Mouse (Mus musculus): ENCODE data around the gene Ccdc189. TPM values are rescaled to one million over a fixed set of nuclear protein-coding genes. Genes with fewer than 3 reads are reported as not detected.
"Not testable (repeated sequence)": the region's sequence is repeated elsewhere in the genome, so short reads cannot be mapped to it uniquely, and the experiment has no call there.

The Ccdc189 gene
- 1 to 10 TPM; 1.8 to 4.5 TPM for total RNA-seq (2021)
- long read RNA-seq, experiment 1, partial matches to known transcripts = 0 of 6 reads
- long read RNA-seq, experiment 1, other reads (novel, unspliced or antisense) = 3 of 6 reads
- long read RNA-seq, experiment 2, partial matches to known transcripts = 0 of 3 reads
- long read RNA-seq, experiment 2, other reads (novel, unspliced or antisense) = 2 of 3 reads

DNA sequence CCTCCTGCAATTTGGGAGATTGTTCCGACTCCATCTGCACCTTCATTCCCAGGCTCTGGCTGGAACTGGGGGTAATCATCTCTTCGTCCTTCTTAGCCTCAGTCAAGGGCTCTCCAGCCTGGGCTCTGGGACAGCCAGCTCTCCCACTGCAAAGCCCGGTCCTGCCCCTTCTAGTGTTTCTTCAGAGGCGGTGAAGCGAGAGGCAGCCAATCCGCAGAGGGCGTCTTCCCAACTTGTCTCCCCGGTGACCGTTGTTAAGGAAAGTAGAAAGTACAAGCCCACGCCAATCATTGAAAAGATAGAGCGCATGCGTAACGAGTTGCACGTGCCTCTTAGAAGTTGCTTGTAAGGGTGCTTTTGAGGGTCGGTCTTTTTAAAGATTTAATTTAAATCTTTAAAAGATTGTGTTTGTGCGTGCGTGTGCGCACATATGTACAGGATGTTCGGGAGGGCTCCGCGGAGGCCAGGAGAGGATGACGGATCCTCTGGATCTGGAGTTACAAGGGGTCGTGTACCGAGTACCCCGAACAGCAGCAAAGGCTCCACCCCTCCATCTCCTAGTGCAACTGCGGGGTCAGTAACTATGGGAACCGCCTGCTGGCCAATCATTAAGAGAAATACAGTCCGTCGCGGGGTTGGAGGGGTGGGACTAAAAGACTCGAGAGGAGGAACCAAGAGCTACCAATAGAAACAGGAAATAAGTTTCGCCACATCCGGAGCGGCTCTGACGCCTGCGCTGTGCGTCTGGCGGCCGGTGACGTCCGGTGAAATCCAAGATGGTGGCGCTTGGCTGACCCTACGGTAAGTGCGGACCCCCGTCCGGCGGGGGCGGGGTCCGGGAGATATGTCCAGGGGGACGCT is at the start of gene Ccdc189, which contains the start of gene Rnf40:
TSS of gene Ccdc189 (minus strand) at position 585 of the 861 bp plus-strand sequence.
TSS of gene Rnf40 (plus strand) at position 757 of the 861 bp plus-strand sequence.
- DNase-seq = peak; percentile 92
- intact Hi-C loops (cut with DNase I; ENCODE audit: low total_unique reads) = no loop called here

DNA sequence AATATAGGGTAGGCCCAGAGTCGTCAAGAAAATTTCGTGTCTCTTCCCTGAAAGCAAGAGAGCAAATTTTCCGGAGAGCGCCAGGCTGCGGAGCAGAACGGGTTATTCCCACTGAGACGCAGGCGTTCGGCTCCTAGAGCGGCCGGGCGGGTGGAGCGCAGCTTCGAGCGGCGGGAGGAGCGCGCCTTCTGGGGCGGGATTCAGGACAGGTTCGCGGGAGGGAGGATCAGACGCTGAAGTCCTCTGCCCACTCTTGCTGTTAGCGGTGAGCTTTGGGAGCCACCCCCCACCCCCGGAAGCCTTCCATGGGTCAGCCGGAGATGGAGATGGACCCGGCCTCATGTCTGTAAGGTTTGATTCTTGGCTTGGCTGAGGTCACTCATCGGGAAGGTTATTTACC is 48.6 kb upstream of the Ccdc189 start:
- intact Hi-C loops (cut with DNase I; ENCODE audit: low total_unique reads) = no loop called here
- peak; percentile 86 for DNase-seq

GRCm38 (mm10) chr7:127631416-127631815 is 43.0 kb upstream of the Ccdc189 start:
- intact Hi-C loops (cut with DNase I; ENCODE audit: low total_unique reads) = no loop called here
- no peak for DNase-seq

DNA sequence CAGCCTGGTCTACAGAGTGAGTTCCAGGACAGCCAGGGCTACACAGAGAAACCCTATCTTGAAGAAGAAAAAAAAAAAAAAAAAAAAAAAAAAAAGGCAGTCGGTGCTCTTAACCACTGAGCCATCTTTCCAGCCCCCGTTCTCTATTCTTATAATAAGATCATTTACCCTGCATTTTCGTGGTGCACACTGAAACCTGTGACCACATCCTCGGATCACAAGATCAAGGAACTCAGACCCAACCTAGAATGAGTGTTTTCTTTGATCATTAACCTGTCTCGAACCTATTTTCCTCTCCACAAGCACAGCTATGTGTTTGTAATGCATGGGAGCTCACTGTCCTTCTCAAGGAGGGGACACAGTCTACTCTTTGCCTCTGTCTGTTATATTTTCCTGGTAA is 40.3 kb upstream of the Ccdc189 start:
- intact Hi-C loops (cut with DNase I; ENCODE audit: low total_unique reads) = no loop called here
- DNase-seq = no peak

DNA sequence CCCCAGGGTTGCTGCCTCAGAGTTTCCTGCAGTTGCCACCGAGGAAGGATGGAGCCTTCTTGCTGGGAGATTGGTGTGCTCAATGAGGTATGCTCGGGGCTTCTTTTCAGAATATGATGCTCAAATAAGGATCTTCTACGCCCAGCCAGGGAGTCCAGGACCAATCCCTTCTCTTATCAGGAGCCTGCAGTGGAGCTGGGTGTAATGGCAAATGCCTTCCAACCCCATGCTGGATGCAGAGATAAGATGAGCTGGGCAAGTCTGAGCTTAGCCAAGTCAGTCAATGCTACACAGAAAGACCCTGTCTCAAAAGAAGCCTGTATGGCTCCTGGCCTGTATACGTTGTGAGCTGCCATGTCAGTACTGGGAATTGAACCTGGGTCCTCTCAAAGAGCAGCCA is 38.1 kb upstream of the Ccdc189 start:
- intact Hi-C loops (cut with DNase I; ENCODE audit: low total_unique reads) = no loop called here
- no peak for DNase-seq

GRCm38 (mm10) chr7:127626039-127626438 is 37.6 kb upstream of the Ccdc189 start:
- DNase-seq = no peak
- intact Hi-C loops (cut with DNase I; ENCODE audit: low total_unique reads) = no loop called here

- intact Hi-C loops (cut with DNase I; ENCODE audit: low total_unique reads) = not testable (repeated sequence)
Observed at GRCm38 (mm10) chr7:127618402-127618801, 30.0 kb upstream of the Ccdc189 start.

DNA sequence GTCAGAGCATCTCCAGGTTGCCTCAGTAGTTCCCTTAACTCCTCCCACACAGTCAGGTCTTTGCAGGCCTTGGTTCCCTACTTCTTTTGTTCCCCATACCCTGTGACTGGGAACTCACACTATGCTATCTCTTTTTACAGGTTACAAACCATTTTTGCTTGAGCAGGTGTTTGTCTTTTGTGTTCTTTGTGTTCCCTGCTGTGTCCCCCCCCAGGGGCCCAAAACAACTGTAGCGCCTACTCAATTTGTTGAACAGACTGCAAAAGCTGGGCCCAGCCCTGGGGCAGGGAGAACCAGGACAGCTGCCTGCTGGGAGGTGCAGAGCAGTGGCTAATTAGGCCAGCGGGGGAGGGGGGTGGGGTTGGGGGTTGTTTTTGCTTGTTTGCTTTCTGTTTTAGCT is 29.6 kb upstream of the Ccdc189 start:
- no peak for DNase-seq
- intact Hi-C loops (cut with DNase I; ENCODE audit: low total_unique reads) = no loop called here

More at GRCm38 (mm10) chr7:127618402-127618801, 30.0 kb upstream of the Ccdc189 start:
- DNase-seq = not testable (repeated sequence)

DNA sequence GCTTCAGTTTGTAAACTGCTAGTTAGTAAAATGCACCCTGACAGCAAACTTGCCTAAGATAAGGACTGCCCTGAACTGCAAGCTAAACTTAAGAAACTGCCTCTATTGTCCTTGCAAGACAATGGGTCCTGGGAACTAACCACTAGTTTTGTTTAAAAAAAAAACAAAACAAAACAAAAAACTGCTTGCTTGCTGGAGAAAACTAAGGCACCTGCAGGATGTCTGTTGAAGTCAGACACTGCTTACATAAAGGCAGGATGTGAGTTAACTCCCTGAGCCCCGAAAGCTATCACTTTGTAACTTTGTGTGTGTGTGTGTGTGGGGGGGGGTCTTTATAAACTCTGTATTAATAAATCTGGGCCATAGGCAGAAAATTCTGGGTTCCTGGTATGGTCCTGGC is 28.5 kb upstream of the Ccdc189 start:
- no peak for DNase-seq
- intact Hi-C loops (cut with DNase I; ENCODE audit: low total_unique reads) = no loop called here

- intact Hi-C loops (cut with DNase I; ENCODE audit: low total_unique reads) = no loop called here
- no peak for DNase-seq
Observed at GRCm38 (mm10) chr7:127616336-127616735, 27.9 kb upstream of the Ccdc189 start.

DNA sequence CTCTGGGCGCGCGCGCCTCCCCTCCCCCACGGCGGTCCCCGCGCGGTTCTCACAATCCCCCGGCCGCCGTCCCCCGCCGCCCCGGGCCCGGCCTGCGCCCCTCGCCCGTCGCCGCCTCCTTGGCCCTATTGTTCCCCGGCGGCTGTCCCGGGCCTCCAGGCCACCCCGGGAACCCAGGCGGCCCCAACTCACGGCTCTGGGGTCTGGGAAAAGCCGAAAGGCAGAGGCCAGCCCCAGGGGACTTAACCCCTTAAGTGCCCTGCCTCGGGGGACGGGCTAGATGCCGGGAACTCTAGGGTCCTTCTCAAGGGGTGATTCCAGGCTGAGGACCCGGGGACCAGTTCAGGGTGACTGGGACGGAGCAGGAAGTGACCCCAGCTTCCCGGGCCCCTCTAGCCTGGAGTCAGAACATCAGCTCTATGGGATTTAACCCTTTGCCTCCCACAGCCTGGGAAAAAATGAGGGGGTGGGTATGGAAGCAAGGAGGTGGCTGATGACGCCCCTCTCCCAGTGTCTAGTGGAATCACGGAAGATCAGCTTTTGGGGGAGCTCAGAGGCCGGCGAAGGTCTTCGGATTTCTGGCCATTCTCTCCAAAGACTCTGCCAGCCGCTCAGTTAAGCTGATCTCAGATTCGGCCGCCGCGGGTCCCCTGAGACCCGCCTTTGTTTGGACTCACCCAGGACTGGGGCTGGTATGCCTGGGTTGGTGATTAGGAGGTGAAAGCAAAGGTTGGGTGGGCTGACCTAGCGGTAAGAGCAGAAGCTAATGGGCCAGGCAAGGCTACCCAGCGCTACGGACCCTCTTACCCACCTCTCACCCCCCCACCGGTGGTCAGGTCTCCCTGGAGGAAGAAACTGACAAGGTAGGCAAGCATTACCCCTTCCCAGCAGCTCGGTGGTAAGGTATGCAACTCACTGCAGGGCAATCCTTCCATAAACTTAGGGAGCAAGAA is 26.8 kb upstream of the Ccdc189 start, which contains the start of gene Zfp629:
TSS of gene Zfp629 (minus strand) at position 907 of the 953 bp plus-strand sequence.
- intact Hi-C loops (cut with DNase I; ENCODE audit: low total_unique reads) = no loop called here
- peak; percentile 72 for DNase-seq

- intact Hi-C loops (cut with DNase I; ENCODE audit: low total_unique reads) = no loop called here
- peak; percentile 56 for DNase-seq
Observed at GRCm38 (mm10) chr7:127614511-127614890, 26.1 kb upstream of the Ccdc189 start.

DNA sequence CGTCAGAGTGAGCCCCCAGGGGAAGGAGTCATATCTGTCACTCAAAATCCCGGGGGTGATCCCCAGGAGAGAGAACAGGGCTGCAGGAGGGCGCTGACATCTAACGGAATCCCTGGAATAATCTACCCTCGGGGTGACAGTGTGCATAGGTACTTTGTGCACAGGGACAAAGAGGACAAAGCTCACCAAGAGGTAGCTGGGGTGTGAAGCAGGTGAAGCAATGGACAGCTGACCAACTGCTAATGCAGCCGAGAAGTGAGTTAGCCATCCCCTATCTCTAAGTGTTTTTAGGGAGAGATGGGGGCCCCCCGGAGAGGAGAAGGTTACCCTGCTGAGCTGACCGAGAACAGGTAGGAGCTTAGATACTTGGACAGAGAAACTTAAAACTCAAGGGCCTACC is 25.7 kb upstream of the Ccdc189 start:
- DNase-seq = no peak
- intact Hi-C loops (cut with DNase I; ENCODE audit: low total_unique reads) = no loop called here

GRCm38 (mm10) chr7:127613501-127613900 is 25.1 kb upstream of the Ccdc189 start:
- no peak for DNase-seq
- intact Hi-C loops (cut with DNase I; ENCODE audit: low total_unique reads) = no loop called here

DNA sequence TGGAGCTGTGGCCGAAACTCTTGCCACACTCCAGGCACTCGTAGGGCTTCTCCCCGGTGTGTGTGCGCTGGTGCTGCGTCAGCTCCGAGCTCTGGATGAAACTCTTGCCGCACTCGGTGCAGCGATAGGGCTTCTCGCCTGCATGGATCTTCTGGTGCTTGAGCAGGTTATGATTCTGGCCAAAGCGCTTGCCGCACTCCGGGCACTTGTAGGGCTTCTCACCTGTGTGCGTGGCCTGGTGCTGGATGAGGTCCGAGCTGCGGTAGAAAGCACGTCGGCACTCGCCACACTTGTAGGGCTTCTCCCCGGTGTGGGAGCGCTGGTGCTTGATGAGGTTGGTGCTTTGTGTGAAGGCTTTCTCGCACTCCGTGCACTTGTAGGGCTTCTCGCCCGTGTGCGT is 23.2 kb upstream of the Ccdc189 start:
- no peak for DNase-seq
- intact Hi-C loops (cut with DNase I; ENCODE audit: low total_unique reads) = no loop called here

DNA sequence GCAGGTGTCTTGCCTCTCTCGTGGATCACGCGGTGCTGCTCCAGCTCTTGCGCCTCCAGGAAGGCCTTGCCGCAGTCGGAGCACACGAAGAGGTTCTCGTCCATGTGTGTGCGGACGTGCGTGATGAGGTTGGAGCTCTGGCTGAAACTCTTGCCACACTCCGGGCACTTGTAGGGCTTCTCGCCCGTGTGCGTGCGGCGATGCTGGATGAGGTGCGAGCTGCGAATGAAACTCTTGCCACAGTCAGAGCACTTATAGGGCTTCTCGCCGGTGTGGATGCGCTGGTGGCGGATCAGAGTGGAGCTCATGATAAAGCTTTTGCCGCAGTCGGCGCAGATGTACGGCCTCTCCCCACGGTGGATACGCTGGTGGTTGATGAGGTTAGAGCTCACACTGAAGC is 22.6 kb upstream of the Ccdc189 start:
- intact Hi-C loops (cut with DNase I; ENCODE audit: low total_unique reads) = no loop called here
- no peak for DNase-seq

DNA sequence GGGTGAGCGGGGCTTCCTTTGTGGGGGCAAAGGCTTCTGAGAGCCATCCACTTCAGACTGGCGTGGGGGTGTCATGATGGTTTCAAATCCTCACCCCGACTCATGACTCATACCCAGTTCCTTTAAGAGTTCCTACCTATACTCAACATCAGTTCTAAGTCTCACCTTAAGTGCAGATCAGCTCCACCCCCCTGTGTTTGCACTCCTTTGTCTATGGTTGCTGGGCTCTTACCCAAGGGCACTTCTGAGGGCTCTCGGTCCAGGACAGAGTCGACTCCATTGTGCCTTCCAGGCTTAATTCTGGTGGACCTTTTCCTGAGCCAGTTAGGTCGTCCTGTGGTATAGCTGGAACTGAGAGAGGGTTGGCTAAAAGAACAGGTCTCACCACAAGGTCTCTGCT is 18.8 kb upstream of the Ccdc189 start:
- intact Hi-C loops (cut with DNase I; ENCODE audit: low total_unique reads) = loop anchor here (5.0 kb wide), 1 partner anchor 35 kb away; no protein-coding TSS in a partner anchor
- no peak for DNase-seq

DNA sequence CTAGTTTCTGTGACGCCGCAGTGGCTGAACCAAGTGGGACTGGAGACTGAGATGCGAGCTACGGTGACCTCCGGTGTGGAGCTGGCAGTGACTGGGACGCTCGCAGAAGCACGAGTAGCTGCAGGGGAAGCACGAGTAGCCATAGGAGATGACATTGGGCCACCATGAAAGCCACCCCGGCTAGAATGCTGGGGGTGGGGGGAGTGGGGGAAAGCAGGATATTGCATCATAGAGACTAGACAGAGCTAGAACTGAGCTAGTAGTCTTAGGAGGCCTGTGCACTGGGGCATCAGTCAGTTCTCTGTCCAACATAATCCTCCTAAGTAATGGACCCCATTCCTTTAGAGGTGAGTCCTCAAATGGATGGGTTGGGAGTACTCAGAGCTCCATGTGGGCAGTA is 15.9 kb upstream of the Ccdc189 start:
- intact Hi-C loops (cut with DNase I; ENCODE audit: low total_unique reads) = no loop called here

GRCm38 (mm10) chr7:127602903-127603302 is 14.5 kb upstream of the Ccdc189 start:
- DNase-seq = no peak
- intact Hi-C loops (cut with DNase I; ENCODE audit: low total_unique reads) = no loop called here

More for the DNA sequence above, 15.9 kb upstream of the Ccdc189 start:
- no peak for DNase-seq

DNA sequence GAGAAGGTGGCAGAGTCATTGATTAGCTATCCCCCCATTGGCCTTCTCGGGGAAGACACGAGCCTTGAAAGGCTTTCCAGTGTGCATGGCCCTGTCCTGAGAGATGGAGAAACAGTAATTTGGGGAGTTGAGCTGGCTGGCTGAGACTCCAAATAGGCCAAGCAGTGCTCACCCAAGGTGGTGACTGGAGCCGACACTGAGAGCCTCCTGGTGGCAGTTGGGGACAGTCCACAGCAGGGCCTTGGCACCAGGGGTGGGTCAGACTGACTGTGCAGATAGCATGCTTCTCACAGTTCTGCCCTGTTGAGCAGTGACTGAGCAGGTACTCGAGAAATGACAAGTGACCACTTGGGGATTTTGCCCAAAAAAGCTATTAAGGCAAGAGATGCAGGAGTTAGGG is 13.3 kb upstream of the Ccdc189 start:
- intact Hi-C loops (cut with DNase I; ENCODE audit: low total_unique reads) = no loop called here
- no peak for DNase-seq

All from gastrocnemius, postnatal 14 days (tissue).